Mouse (Mus musculus) embryo, embryonic 10.5 days (tissue): ENCODE results near the gene Tmem43.
"Not testable (repeated sequence)": the region's sequence is repeated elsewhere in the genome, so short reads cannot be mapped to it uniquely, and the experiment has no call there.

Experiments used
- DNase-seq: peaks from one replicate; pipeline ENCODE4 v3.0.0-alpha.2; 2015; ENCODE audit warnings: low spot score

Gene Tmem43

GRCm38 (mm10) chr6:91472868-91473804 is at the start of gene Tmem43, which contains the start of gene Chchd4:
Tmem43 (plus strand) TSS chr6:91473703.
Chchd4 (minus strand) TSS chr6:91473546.
- peak; percentile 100 for DNase-seq

- DNase-seq, result no peak
Measured at GRCm38 (mm10) chr6:91424151-91424550, 49.4 kb upstream of the Tmem43 start.

GRCm38 (mm10) chr6:91440474-91441144 is 32.9 kb upstream of the Tmem43 start:
- DNase-seq, result peak; percentile 98

GRCm38 (mm10) chr6:91441145-91441662 is 32.3 kb upstream of the Tmem43 start:
- DNase-seq, result peak; percentile 1

DNA sequence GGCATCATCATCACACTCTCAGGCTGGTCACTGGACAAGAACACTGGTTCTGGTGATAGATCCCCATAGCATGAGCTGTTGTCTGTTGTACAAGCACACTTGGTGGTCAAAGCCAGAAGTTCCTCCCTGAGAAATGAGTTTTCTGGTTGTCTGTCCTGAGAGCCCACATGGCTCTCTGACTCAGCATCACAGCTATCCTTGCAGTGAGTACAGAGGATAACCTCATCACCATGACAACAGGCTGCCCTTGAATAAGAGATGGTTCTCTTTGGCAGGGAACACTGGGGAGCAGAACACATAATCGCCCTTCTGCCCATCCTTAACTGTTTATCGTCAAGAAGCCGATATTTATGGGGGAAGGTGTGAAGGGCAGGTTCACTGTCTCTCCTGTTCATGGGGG is 28.2 kb upstream of the Tmem43 start:
- no peak for DNase-seq

DNA sequence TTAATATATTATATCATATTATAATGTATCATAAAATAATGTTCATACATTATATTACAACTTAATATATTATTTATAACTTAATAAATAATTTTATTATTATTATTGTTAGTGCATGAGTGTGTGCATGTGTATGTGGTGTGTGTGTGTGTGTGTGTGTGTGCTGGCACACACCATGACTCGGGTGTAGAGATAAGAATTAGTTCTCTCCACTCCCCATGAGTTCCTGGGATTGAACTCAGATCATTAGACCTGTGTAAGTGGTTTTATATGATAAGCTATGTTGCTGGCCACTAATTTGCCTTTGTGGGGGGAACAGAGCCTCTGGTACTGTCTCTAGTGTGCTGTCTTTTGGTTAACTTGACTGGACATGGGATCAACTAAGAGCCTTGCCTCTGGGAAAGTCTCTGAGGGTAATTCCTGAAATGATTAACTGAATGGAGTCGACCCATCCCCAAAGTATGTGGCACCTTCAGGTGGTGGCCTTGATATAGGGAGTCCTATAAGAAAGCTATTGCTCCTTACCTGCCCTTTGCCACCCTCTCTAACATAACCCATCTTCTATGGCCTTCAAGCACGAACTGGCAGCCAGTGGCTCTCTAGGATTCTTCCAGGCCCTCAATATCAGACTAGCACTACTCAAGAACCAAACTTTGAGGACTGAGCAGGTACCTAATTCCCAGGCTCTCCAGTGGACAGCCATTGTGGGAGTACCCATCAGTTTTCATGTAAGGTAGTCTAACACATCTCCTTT is 23.9 kb upstream of the Tmem43 start:
- no peak for DNase-seq

DNA sequence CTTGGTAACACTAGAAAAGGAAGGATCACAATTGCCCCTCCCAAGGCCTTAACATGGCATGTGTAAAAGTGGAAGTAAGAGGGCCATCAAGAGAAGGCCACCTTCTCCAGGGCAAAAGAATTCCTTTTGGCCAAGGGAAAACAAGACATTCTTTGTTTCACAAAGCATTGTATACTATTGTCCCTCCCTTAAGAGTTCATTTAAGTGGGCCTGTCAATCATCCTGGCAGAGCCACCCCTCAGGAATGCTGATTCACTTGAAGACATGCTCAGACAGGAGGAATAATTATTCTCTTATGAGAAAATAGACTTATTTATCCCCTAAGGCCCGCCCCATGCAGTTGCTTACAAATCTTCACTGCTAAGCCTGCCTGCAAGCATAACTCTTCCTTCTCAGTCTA is 21.4 kb upstream of the Tmem43 start:
- DNase-seq, result peak; percentile 4

DNA sequence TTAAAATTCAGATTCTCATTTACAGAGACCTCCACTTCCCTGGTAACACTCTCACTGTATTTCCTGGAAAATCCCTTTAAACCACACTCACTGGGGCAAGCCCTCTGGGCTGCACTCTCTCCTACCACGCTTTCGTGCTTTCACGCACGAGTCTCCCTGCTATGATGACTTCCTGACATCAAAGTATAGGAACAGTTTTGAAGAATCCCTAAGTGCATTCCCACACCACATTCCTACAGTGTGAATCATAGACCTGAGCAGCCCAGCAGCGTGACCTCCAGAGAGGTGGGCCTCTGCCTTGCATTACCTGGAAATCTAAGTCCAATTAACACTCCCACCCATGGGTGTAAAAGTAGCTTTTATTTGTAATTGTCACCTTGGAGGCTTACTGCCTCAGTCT is 19.0 kb upstream of the Tmem43 start:
- no peak for DNase-seq

DNA sequence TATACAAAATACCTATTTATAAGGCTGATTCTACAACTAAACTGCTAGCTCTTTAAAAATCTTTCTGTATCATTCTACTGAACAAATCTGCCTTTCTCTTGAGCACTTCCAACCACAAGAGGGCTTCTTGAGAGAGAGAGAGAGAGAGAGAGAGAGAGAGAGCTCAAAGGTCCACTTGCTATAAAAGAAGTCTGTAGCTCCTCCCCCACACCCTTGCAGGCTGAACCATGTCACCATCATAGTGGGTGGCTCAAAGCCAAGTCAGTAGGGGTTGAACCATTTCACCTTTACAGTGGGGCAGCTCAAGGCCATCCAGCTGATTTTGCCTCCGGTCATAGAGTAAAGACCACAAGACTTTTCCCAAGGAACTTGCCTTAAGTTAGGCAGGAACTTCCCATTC is 14.0 kb upstream of the Tmem43 start:
- no peak for DNase-seq

- DNase-seq, result no peak
Measured at GRCm38 (mm10) chr6:91465756-91466155, 7.7 kb upstream of the Tmem43 start.

GRCm38 (mm10) chr6:91467106-91467505 is 6.4 kb upstream of the Tmem43 start:
- DNase-seq, result no peak

GRCm38 (mm10) chr6:91470712-91471111 is 2.8 kb upstream of the Tmem43 start:
- no peak for DNase-seq

DNA sequence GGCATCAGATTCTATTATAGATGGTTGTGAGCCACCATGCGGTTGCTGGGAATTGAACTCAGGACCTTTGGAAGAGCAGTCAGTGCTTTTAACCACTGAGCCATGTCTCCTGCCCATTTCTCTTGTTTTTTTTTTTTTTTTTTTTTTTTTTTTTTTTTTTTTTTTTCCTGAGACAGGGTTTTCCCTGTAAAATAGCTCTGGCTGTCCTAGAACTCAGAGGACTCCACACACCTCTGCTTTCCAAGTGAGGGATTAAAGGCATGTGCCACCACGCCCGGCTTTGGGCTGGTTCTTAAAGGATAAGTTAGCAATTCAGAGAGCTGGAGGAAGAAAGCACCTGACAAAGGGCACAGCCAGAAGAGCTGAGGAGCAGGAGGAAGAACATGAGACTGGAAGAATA is 2.1 kb upstream of the Tmem43 start:
- DNase-seq, result not testable (repeated sequence)

GRCm38 (mm10) chr6:91472319-91472718 is 1.2 kb upstream of the Tmem43 start:
- peak; percentile 39 for DNase-seq

GRCm38 (mm10) chr6:91473805-91474440 is 420 bp downstream of the Tmem43 start:
- no peak for DNase-seq

- DNase-seq, result no peak
Measured at GRCm38 (mm10) chr6:91474441-91475190, 1.1 kb downstream of the Tmem43 start.

- DNase-seq, result no peak
Measured at GRCm38 (mm10) chr6:91476541-91476940, 3.0 kb downstream of the Tmem43 start.

GRCm38 (mm10) chr6:91483371-91483770 is 9.9 kb downstream of the Tmem43 start:
- no peak for DNase-seq

DNA sequence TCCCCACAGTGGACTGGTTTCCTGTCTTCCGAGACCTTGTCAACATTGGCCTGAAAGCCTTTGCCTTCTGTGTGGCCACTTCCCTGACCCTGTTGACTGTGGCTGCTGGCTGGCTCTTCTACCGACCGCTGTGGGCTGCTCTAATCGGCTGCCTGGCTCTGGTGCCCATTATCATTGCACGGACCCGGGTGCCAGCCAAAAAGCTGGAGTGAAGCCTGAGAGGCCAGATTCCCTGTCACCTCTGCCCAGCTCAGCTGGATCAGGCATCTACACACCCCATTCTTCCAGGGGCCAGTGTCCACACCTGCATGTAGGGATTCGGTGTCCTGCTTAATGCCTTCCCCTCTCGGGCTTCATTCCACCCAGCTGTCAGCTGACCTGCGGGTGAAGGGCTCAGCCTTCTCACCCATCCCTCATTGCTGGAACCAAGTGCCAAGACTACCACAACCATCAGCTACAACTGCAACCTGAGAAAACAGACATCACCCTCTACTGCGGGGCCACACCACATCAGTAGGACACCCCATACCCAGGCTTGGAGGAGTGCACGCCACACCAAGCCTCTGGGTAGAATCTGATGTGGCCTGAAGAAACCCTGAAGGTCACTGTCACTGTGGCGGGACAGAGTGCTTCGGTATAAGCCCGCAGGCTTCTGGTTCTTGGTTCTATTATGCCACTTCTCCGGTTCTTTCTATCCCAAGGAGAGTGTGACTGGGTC is 13.4 kb downstream of the Tmem43 start:
- no peak for DNase-seq

DNA sequence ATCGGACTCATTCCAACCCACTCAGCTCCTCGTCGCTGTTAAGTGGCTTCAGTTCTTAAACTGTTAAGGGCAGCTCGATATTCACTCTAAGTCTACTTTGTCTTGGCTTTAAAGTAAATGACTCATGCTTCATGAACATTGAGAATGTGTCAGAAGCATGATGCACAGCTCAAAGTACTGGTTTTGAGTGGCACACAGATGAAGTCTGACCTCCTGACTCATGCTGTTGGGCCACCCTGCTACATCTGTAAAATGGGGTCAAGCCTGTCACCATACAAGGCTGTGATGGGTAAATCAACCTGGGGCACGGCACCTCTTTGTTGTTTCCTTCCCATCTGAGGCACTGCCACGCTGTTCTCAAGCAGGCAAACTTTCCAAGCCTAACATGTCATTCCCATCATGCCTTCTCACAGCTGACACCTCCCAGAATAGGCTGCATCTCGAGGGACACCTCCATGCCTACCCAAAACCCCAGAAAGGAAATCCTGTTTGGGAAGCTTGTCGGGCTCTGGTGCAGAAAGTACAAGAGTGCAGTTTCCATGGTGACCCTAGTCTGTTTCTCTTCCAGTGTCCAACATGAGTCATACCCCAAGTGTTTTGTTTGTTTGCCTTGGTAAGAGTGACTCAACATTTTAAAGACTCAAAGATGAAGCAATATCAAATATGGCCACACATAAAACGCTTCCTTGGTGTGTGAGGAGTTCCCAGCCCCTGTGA is 15.2 kb downstream of the Tmem43 start:
- no peak for DNase-seq
